Mouse (Mus musculus): Measurements from ENCODE around the gene Cnih3. TPM values are rescaled to one million over a fixed set of nuclear protein-coding genes. Genes with fewer than 3 reads are reported as not detected.

The Cnih3 gene
- total RNA-seq, 1 experiment: 0.22 TPM

GRCm38 (mm10) chr1:181360732-181361131, 8.3 kb downstream of the Cnih3 start:
- TF ChIP-seq CHD2 (IDR thresholded peaks at IDR 0.05; ENCODE audit: low read depth, low read length) (no peak), ZNF384 (IDR thresholded peaks at IDR 0.05; ENCODE audit: low read depth, low read length) (no peak)
- Histone ChIP-seq H3K4me3 (ENCODE audit: insufficient read depth in 1 of 2, low read depth in 1 of 2, low read length in 2 of 2, poor library complexity in 1 of 2, severe bottlenecking in 1 of 2) (no peak overlapping the region), H3K27ac (ENCODE audit: insufficient read depth, low read depth, low read length, poor library complexity, severe bottlenecking) (no peak overlapping the region), H3K9me3 (ENCODE audit: control insufficient read depth, insufficient read depth, low read depth, low read length) (no peaks in the 10 kb centered on the region), H3K4me1 (ENCODE audit: control insufficient read depth in 2 of 2, insufficient read depth in 2 of 2, low read length in 2 of 2, poor library complexity in 1 of 2) (no peaks in the 10 kb centered on the region), H3K36me3 (ENCODE audit: control insufficient read depth, insufficient read depth, low read length, poor library complexity, severe bottlenecking) (no peaks in the 10 kb centered on the region), H3K9ac (ENCODE audit: insufficient read depth, low read depth, low read length, poor library complexity, severe bottlenecking) (no peak overlapping the region)
- in situ Hi-C loops (cut with MboI; ENCODE audit: low sequenced_read_pairs in 2 of 2, unreplicated experiment in 2 of 2): no loop called here
- no peak for DNase-seq (ENCODE audit: low read depth, low spot score)

DNA sequence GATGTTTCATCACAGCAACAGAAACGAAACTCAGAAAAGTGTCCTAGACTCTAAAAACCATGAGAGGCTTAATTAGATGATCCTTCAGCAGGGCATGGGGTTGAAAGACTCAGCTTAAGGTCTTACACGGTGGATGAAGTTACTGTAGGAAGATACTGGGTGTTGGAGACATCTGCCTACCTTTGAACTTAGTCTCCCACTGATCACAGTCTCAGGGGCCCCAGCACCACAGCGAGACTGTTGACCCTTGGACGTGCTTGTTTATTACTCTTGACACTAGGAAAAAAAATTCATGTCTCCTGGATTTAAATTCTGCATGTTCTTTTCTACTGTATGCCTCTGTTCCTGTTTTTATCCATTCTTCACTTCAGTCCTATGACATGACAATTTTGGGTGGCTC, 11.6 kb downstream of the Cnih3 start:
- Histone ChIP-seq H3K4me3 (ENCODE audit: insufficient read depth in 1 of 2, low read depth in 1 of 2, low read length in 2 of 2, poor library complexity in 1 of 2, severe bottlenecking in 1 of 2) (no peak overlapping the region), H3K36me3 (ENCODE audit: control insufficient read depth, insufficient read depth, low read length, poor library complexity, severe bottlenecking) (no peaks in the 10 kb centered on the region), H3K27ac (ENCODE audit: insufficient read depth, low read depth, low read length, poor library complexity, severe bottlenecking) (no peak overlapping the region), H3K4me1 (ENCODE audit: control insufficient read depth in 2 of 2, insufficient read depth in 2 of 2, low read length in 2 of 2, poor library complexity in 1 of 2) (no peaks in the 10 kb centered on the region), H3K9me3 (ENCODE audit: control insufficient read depth, insufficient read depth, low read depth, low read length) (no peaks in the 10 kb centered on the region), H3K9ac (ENCODE audit: insufficient read depth, low read depth, low read length, poor library complexity, severe bottlenecking) (no peak overlapping the region)
- no peak for TF ChIP-seq MAFK (IDR thresholded peaks at IDR 0.05; ENCODE audit: insufficient read depth, low read depth, low read length)
- in situ Hi-C loops (cut with MboI; ENCODE audit: low sequenced_read_pairs in 2 of 2, unreplicated experiment in 2 of 2): no loop called here
- DNase-seq (ENCODE audit: low read depth, low spot score): no peak

- in situ Hi-C loops (cut with MboI; ENCODE audit: low sequenced_read_pairs in 2 of 2, unreplicated experiment in 2 of 2): no loop called here
- H3K9ac ChIP-seq (ENCODE audit: insufficient read depth, low read depth, low read length, poor library complexity, severe bottlenecking): no peak overlapping the region
- no peaks in the 10 kb centered on the region for H3K36me3 ChIP-seq (ENCODE audit: control insufficient read depth, insufficient read depth, low read length, poor library complexity, severe bottlenecking)
- TF ChIP-seq HCFC1 (IDR thresholded peaks at IDR 0.05; ENCODE audit: borderline replicate concordance, insufficient read depth, low read length): no peak
- TF ChIP-seq MAFK (IDR thresholded peaks at IDR 0.05; ENCODE audit: insufficient read depth, low read depth, low read length): no peak
- no peaks in the 10 kb centered on the region for H3K4me1 ChIP-seq (ENCODE audit: control insufficient read depth in 2 of 2, insufficient read depth in 2 of 2, low read length in 2 of 2, poor library complexity in 1 of 2)
- H3K4me3 ChIP-seq (ENCODE audit: insufficient read depth in 1 of 2, low read depth in 1 of 2, low read length in 2 of 2, poor library complexity in 1 of 2, severe bottlenecking in 1 of 2): no peak overlapping the region
- DNase-seq (ENCODE audit: low read depth, low spot score): no peak
- H3K9me3 ChIP-seq (ENCODE audit: control insufficient read depth, insufficient read depth, low read depth, low read length): no peaks in the 10 kb centered on the region
- no peak overlapping the region for H3K27ac ChIP-seq (ENCODE audit: insufficient read depth, low read depth, low read length, poor library complexity, severe bottlenecking)
These were observed 12.9 kb downstream of the Cnih3 start for GRCm38 (mm10) chr1:181365376-181365775.

DNA sequence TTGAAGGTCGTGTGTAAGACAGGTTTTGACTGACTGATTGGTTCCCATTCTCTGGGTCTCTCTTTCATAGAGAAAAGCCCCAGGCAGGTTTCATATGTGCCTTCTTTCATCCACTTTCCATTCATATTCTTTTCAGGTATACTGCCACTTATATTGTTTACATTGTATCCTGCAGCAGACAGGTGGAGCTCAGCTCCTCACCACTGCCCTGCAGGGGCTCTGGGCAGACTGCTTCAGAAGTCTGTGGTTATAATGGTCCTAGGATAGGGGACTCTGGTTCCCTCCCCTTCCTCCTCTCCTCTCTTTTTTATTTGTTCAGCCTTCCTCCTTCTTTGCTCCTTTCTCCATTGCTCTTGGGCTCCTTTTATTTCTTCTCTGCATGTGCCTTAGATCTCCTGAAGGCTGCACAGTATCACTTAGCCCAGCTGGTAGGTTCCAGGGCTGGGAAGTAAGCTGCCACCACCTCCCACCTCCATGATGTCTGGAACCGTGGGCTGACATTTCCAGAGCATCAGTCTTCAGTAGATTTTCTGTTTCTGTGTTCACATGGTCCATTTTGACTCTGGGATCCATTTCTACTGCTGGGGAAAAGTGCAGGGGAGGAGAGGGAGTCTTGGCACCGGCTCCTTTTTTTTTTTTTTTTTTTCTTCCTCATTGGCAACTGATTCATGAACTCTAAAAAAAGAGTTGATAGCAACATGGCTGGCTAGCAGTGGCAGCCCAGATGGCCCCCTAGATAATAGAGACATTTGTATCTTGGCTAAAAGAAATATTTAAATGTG, 16.6 kb downstream of the Cnih3 start:
- no peak overlapping the region for H3K27ac ChIP-seq (ENCODE audit: insufficient read depth, low read depth, low read length, poor library complexity, severe bottlenecking)
- TF ChIP-seq ZC3H11A (IDR thresholded peaks at IDR 0.05; ENCODE audit: borderline replicate concordance, low read depth, low read length) (no peak), CHD2 (IDR thresholded peaks at IDR 0.05; ENCODE audit: low read depth, low read length) (no peak), ZNF384 (IDR thresholded peaks at IDR 0.05; ENCODE audit: low read depth, low read length) (no peak), HCFC1 (IDR thresholded peaks at IDR 0.05; ENCODE audit: borderline replicate concordance, insufficient read depth, low read length) (no peak), MAFK (IDR thresholded peaks at IDR 0.05; ENCODE audit: insufficient read depth, low read depth, low read length) (no peak)
- H3K4me1 ChIP-seq (ENCODE audit: control insufficient read depth in 2 of 2, insufficient read depth in 2 of 2, low read length in 2 of 2, poor library complexity in 1 of 2): no peaks in the 10 kb centered on the region
- no peak for DNase-seq (ENCODE audit: low read depth, low spot score)
- no peak overlapping the region for H3K9ac ChIP-seq (ENCODE audit: insufficient read depth, low read depth, low read length, poor library complexity, severe bottlenecking)
- no peaks in the 10 kb centered on the region for H3K9me3 ChIP-seq (ENCODE audit: control insufficient read depth, insufficient read depth, low read depth, low read length)
- in situ Hi-C loops (cut with MboI; ENCODE audit: low sequenced_read_pairs in 2 of 2, unreplicated experiment in 2 of 2): no loop called here
- no peaks in the 10 kb centered on the region for H3K36me3 ChIP-seq (ENCODE audit: control insufficient read depth, insufficient read depth, low read length, poor library complexity, severe bottlenecking)
- no peak overlapping the region for H3K4me3 ChIP-seq (ENCODE audit: insufficient read depth in 1 of 2, low read depth in 1 of 2, low read length in 2 of 2, poor library complexity in 1 of 2, severe bottlenecking in 1 of 2)

GRCm38 (mm10) chr1:181370370-181370769, 17.9 kb downstream of the Cnih3 start:
- in situ Hi-C loops (cut with MboI; ENCODE audit: low sequenced_read_pairs in 2 of 2, unreplicated experiment in 2 of 2): no loop called here
- Histone ChIP-seq H3K4me3 (ENCODE audit: insufficient read depth in 1 of 2, low read depth in 1 of 2, low read length in 2 of 2, poor library complexity in 1 of 2, severe bottlenecking in 1 of 2) (no peak overlapping the region), H3K9ac (ENCODE audit: insufficient read depth, low read depth, low read length, poor library complexity, severe bottlenecking) (no peak overlapping the region), H3K36me3 (ENCODE audit: control insufficient read depth, insufficient read depth, low read length, poor library complexity, severe bottlenecking) (no peaks in the 10 kb centered on the region), H3K4me1 (ENCODE audit: control insufficient read depth in 2 of 2, insufficient read depth in 2 of 2, low read length in 2 of 2, poor library complexity in 1 of 2) (no peaks in the 10 kb centered on the region), H3K27ac (ENCODE audit: insufficient read depth, low read depth, low read length, poor library complexity, severe bottlenecking) (no peak overlapping the region), H3K9me3 (ENCODE audit: control insufficient read depth, insufficient read depth, low read depth, low read length) (no peaks in the 10 kb centered on the region)
- DNase-seq (ENCODE audit: low read depth, low spot score): no peak
- TF ChIP-seq HCFC1 (IDR thresholded peaks at IDR 0.05; ENCODE audit: borderline replicate concordance, insufficient read depth, low read length) (no peak), ZNF384 (IDR thresholded peaks at IDR 0.05; ENCODE audit: low read depth, low read length) (no peak), CHD2 (IDR thresholded peaks at IDR 0.05; ENCODE audit: low read depth, low read length) (no peak), ZC3H11A (IDR thresholded peaks at IDR 0.05; ENCODE audit: borderline replicate concordance, low read depth, low read length) (no peak), MAFK (IDR thresholded peaks at IDR 0.05; ENCODE audit: insufficient read depth, low read depth, low read length) (no peak)

Measured in ES-E14 (cell line).